Mouse (Mus musculus) ES-E14 (cell line): ENCODE results near the gene Tomm20. TPM values are rescaled to one million over a fixed set of nuclear protein-coding genes. Genes with fewer than 3 reads are reported as not detected.
"Not testable (repeated sequence)": the region's sequence is repeated elsewhere in the genome, so short reads cannot be mapped to it uniquely, and the experiment has no call there.

Experiments
- DNase-seq: peaks from one replicate; pipeline ENCODE4 v3.0.0-alpha.2; 2013; ENCODE audit warnings: low read depth, low spot score
- H3K27ac ChIP-seq: 2 replicates; pipeline ENCODE4 v1.5.1; 2012; ENCODE audit warnings: low read depth, mild to moderate bottlenecking, low read length, moderate library complexity, mixed read lengths; ENCODE audit not compliant: poor library complexity, insufficient read depth, severe bottlenecking
- H3K36me3 ChIP-seq: 2 replicates; pipeline ENCODE4 v1.6.1; 2012; ENCODE audit warnings: mild to moderate bottlenecking, low read length, moderate library complexity, mixed read lengths; ENCODE audit not compliant: control insufficient read depth, poor library complexity, insufficient read depth, severe bottlenecking
- H3K4me1 ChIP-seq, 2 experiments: fragments of 150-350 bp in 1 of 2; sonication (generic) in 1 of 2; 2 replicates each; pipeline ENCODE4 v1.6.1; 2012; ENCODE audit warnings: low read length in 2 of 2, mild to moderate bottlenecking in 1 of 2, mixed read lengths in 1 of 2; ENCODE audit not compliant: control insufficient read depth in 2 of 2, insufficient read depth in 2 of 2, poor library complexity in 1 of 2
- H3K4me3 ChIP-seq, 2 experiments: fragments of 150-350 bp in 1 of 2; sonication (generic) in 1 of 2; 2 replicates each; pipeline ENCODE4 v1.5.1; 2012; ENCODE audit warnings: low read length in 2 of 2, low read depth in 1 of 2, mild to moderate bottlenecking in 1 of 2, mixed read lengths in 1 of 2; ENCODE audit not compliant: insufficient read depth in 1 of 2, poor library complexity in 1 of 2, severe bottlenecking in 1 of 2
- H3K9ac ChIP-seq: 2 replicates; pipeline ENCODE4 v1.6.1; 2012; ENCODE audit warnings: low read depth, mild to moderate bottlenecking, low read length, mixed read lengths; ENCODE audit not compliant: poor library complexity, insufficient read depth, severe bottlenecking
- H3K9me3 ChIP-seq: fragments of 150-350 bp; sonication (generic); 2 replicates; pipeline ENCODE4 v1.6.1; 2012; ENCODE audit warnings: low read depth, mild to moderate bottlenecking, low read length; ENCODE audit not compliant: control insufficient read depth, insufficient read depth
- CHD2 ChIP-seq: IDR thresholded peaks from 2 replicates; pipeline ENCODE4 v1.6.1; 2014; ENCODE audit warnings: mild to moderate bottlenecking, low read depth, low read length, inconsistent platforms
- HCFC1 ChIP-seq: IDR thresholded peaks from 2 replicates; pipeline ENCODE4 v1.6.1; 2012; ENCODE audit warnings: low read length, inconsistent platforms, borderline replicate concordance; ENCODE audit not compliant: insufficient read depth
- MAFK ChIP-seq: IDR thresholded peaks from 2 replicates; pipeline ENCODE4 v1.6.1; 2014; ENCODE audit warnings: mild to moderate bottlenecking, low read depth, low read length, inconsistent platforms; ENCODE audit not compliant: insufficient read depth
- ZC3H11A ChIP-seq: IDR thresholded peaks from 2 replicates; pipeline ENCODE4 v1.6.1; 2012; ENCODE audit warnings: low read depth, mild to moderate bottlenecking, inconsistent platforms, low read length, borderline replicate concordance
- ZNF384 ChIP-seq: IDR thresholded peaks from 2 replicates; pipeline ENCODE4 v1.6.1; 2012; ENCODE audit warnings: low read depth, low read length, inconsistent platforms
- in situ Hi-C, 2 experiments: fragments of 600-800 bp; cut with MboI; formaldehyde crosslinking; loops; one replicate each; pipeline ENCODE4 v1.15.1; 2025; ENCODE audit warnings: low sequenced_read_pairs in 2 of 2, inconsistent platforms in 1 of 2; ENCODE audit not compliant: unreplicated experiment in 2 of 2
- total RNA-seq: library from RNA; depleted of rRNA; stranded (reverse); fragments of 300-350 nt; gene quantifications from 2 replicates; pipeline ENCODE4 v1.2.3, GENCODE M21; 2012

The Tomm20 gene
- total RNA-seq, 1 experiment: 815 TPM

GRCm38 (mm10) chr8:126986495-126986894, 40.9 kb upstream of the Tomm20 start:
- H3K4me3 ChIP-seq: no peak overlapping the region
- H3K4me1 ChIP-seq: no peaks in the 10 kb centered on the region
- H3K9me3 ChIP-seq: no peaks in the 10 kb centered on the region
- peak; percentile 90 for DNase-seq
- H3K27ac ChIP-seq: no peak overlapping the region
- in situ Hi-C loops: loop anchor here (5.0 to 10.0 kb wide), 3 partner anchors 156 to 188 kb away; no protein-coding TSS in a partner anchor
- H3K36me3 ChIP-seq: no peaks in the 10 kb centered on the region
- H3K9ac ChIP-seq: no peak overlapping the region
- TF ChIP-seq MAFK (peak; percentile 80), CHD2 (no peak), ZC3H11A (peak; percentile 100), ZNF384 (no peak; the same call in 1 of the 2 replicates)

GRCm38 (mm10) chr8:126980046-126980445, 34.4 kb upstream of the Tomm20 start:
- H3K9me3 ChIP-seq: no peaks in the 10 kb centered on the region
- H3K4me3 ChIP-seq: no peak overlapping the region
- no peak overlapping the region for H3K9ac ChIP-seq
- 0 out of 4 replicates have a peak, but pooled peaks cover 0 to 1% of the 10 kb centered on the region in 2 experiments for H3K4me1 ChIP-seq
- in situ Hi-C loops: loop anchor here (10.0 kb wide), 2 partner anchors 165 to 195 kb away; no protein-coding TSS in a partner anchor
- H3K27ac ChIP-seq: no peak overlapping the region
- no peak for DNase-seq
- no peak for TF ChIP-seq CHD2
- no peak for TF ChIP-seq ZNF384
- no peak for TF ChIP-seq ZC3H11A
- TF ChIP-seq MAFK: no peak
- H3K36me3 ChIP-seq: no peaks in the 10 kb centered on the region

- TF ChIP-seq CHD2 (no peak), HCFC1 (no peak), ZC3H11A (no peak), ZNF384 (no peak), MAFK (no peak)
- DNase-seq: no peak
- Histone ChIP-seq H3K4me3 (peak overlapping the region; percentile 52 to 55), H3K36me3 (no peaks in the 10 kb centered on the region), H3K9ac (0 out of 2 replicates have a peak overlapping the region, but pooled peaks have one; percentile 44), H3K9me3 (no peaks in the 10 kb centered on the region), H3K27ac (no peak overlapping the region), H3K4me1 (0 out of 4 replicates have a peak, but pooled peaks cover 0 to 1% of the 10 kb centered on the region in 2 experiments)
- in situ Hi-C loops: no loop called here
These were observed 33.7 kb upstream of the Tomm20 start for GRCm38 (mm10) chr8:126979091-126979920.

- DNase-seq, H3K36me3 ChIP-seq, H3K4me1 ChIP-seq, H3K27ac ChIP-seq, H3K9ac ChIP-seq, H3K9me3 ChIP-seq, in situ Hi-C loops, H3K4me3 ChIP-seq: not testable (repeated sequence)
These were observed 32.9 kb upstream of the Tomm20 start for GRCm38 (mm10) chr8:126978535-126978934.

- no peaks in the 10 kb centered on the region for H3K9me3 ChIP-seq
- H3K4me1 ChIP-seq: peaks cover 1 to 3% of the 10 kb centered on the region in 2 experiments; a peak in 1 of 4 replicates
- no peaks in the 10 kb centered on the region for H3K36me3 ChIP-seq
- no peak overlapping the region for H3K4me3 ChIP-seq
- no peak for TF ChIP-seq CHD2
- TF ChIP-seq HCFC1: no peak
- no peak for TF ChIP-seq ZNF384
- no peak for TF ChIP-seq ZC3H11A
- TF ChIP-seq MAFK: no peak
- in situ Hi-C loops: no loop called here
- H3K27ac ChIP-seq: no peak overlapping the region
- DNase-seq: no peak
- H3K9ac ChIP-seq: 0 out of 2 replicates have a peak overlapping the region, but pooled peaks have one; percentile 6
These were observed 32.4 kb upstream of the Tomm20 start for GRCm38 (mm10) chr8:126978028-126978427.
